Mouse (Mus musculus) kidney, postnatal 25 days (tissue): ENCODE data around the gene Sh3rf3.

Experiments used
- DNase-seq, 2 experiments: peaks; one replicate each; pipeline ENCODE4 v3.0.0; 2021; ENCODE audit warnings: mixed read lengths in 2 of 2

The Sh3rf3 gene

DNA sequence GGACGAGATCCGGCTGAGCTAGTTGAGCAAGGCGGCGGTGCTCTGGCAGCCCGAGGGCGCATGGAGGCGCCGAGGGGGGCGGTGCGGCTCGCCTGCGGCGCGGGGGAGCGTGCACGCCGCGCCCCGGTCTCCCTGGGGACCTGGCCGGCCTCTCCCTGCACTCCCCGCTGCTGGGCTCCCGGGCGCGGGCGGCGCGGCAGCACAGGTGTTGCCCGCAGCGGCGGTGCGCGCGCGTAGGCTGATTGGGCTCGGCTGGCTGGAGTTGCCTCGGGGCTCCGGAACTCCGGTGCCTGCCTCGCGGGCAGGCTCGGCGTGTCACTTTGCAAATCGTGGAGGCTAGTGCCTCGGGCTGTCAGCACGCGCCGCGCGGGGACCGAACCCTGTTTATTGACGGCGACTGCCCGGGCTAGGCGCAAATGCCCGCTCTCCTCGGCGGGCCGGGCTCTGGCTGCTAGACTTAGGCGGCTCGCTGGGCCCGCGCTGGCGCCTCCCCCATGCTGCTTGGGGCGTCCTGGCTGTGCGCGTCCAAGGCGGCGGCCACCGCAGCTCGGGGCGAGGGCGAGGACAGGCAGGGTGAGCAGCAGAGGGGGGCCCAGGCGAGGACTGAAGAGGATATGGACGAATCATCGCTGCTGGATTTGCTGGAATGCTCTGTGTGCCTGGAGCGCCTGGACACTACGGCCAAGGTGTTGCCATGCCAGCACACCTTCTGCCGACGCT is at the start of gene Sh3rf3:
TSS of gene Sh3rf3 (plus strand) at position 279 of the 720 bp plus-strand sequence.
- peak; percentile 1 to 38 for DNase-seq

DNA sequence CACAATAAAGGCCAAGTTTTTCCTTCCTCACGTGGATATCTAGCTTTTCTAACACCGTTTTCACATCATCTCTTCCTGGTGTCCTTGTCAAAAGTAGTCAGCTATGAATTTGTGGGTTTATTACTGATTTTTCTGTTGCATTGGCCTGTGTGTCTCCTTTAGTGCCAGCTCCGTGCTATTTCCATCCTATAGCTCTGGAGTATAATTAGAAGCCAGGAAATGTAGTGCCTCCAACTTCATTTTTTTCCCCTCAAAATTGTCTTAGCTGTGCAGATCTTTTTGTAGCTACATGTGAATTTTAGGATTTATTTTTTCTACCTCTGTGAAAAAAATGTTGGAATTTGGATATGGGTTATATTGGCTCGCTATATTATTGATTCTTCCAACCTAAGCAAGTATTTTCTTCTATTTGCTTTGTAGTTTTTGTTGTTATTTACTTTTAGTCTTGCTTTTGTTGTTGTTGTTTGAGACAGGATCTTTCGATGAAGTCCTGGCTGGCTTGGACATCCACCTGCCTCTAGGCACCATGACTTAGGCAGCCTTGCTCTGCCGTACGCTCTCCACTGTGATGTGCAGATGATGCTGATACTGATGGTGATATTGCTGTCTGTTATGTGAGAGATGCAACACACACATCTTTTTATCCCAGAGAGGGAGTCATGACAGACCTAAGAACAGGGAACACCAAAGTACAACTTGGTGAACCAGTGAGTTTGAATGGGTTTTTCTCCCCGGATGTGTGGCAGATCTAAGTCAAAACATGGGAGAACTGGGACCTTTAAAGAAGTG is 24.5 kb upstream of the Sh3rf3 start:
- DNase-seq, result no peak

DNA sequence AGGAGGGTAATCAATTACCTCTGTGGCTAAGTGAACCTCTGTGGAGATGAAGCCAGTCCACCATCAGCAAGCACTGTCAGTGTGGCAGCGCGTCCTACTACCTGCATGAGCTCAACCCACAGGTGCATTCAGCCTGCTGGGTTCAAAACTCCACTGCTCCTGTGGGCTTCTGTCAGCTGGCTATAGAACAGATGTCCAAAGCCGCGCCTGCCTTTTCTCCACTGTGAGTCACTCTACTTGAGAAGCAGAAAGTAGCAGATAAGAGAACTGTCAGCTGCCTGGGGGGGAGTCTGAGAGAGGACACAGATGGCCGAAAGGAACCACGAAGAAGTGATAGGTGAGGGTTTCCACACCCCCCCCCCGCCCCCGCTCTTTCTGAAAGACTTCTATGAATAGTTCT is 15.6 kb upstream of the Sh3rf3 start:
- no peak for DNase-seq

DNA sequence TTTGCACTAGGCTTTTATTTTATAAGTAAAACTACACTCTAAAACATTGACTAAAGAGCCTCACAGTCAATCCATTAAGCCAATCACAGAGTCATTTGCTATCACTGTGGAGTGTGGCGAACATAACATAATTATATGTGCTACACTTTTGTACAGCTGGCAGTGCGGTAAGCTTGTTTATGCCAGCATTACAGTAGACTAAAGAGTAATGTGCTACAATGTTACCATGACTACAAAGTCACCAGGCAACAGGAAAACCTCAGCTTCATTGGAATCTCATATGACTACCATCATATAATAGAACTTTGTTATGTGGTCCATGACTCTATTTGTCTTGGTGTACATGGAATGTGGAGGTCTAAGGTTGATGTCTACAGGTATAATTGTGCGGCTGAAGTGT is 15.0 kb upstream of the Sh3rf3 start:
- no peak for DNase-seq

DNA sequence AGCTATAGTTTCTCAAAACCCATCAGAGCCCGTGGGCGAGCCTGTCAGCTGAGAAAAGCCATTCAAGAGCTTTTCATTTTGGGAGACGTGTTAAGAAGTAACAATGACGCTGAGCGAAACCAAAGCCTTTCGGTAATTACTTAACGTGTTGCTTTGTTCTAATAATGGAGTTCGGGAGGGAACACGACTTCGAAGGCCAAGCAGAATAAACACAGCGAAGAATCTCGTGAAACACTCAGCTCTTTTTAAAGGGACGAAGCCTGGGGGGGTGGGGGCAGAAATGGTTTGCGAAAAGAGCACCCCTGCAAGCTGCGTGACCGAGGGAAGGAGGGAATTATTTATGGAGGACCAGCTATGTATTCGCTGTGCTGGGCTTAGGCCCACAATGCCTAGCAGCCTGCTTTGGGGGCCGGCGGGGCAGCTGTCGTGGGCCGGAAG is 12.1 kb upstream of the Sh3rf3 start:
- no peak for DNase-seq

DNA sequence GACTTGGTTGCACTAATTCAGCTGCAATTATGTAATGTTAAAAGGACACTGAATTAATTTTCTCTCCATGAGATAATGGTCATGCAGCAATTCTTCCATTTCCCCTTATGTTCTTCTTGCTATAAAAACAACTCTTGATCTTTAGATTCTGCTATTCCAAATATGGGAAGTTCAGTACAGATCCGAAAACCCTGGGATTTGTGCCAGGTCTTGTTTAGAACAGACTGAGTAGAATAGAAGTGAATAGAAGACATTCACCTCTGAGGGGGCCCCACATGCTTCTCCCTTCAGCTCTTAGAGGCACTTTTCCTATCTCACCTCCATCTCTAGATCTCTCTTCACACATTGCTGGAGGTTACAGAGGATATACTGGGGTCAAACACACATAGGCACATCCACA is 10.8 kb upstream of the Sh3rf3 start:
- no peak for DNase-seq

DNA sequence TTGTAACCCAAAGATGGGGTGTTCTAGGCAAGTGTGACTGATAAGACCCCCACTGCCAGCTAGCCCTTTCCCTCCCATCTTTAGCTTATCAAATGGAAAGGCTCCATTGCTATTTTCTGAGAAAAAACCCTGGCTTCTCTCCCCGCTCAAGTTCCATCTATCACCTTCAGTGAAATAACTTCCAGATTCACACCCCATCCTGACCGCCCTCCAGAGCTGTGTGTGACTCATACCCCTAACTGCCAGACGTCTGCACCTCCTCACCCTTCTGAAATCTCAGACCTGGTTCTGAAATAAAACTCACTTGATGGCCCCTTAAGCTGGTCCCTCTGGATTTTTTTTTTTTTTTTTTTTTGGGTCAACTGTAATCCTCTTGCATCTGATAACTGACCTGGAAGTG is 5.2 kb upstream of the Sh3rf3 start:
- DNase-seq, result no peak

DNA sequence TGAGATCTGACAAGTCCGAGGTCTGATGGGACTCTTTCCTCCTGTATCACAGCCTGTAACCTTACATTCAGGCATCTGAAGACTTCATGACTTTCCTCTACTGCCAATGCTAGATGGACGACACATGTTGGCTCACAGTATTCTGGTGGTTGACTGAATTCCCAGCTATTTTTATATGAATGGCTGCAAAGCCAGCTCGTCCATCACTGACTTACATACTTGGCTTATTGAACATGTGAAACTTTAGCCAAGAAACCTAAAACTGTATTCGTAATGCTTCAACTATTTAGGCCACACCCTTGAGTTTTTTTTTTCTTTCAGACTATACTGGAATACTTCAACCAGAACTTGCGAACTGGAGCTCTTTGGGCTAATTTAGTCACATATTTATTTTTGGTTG is 3.0 kb upstream of the Sh3rf3 start:
- DNase-seq, result no peak

DNA sequence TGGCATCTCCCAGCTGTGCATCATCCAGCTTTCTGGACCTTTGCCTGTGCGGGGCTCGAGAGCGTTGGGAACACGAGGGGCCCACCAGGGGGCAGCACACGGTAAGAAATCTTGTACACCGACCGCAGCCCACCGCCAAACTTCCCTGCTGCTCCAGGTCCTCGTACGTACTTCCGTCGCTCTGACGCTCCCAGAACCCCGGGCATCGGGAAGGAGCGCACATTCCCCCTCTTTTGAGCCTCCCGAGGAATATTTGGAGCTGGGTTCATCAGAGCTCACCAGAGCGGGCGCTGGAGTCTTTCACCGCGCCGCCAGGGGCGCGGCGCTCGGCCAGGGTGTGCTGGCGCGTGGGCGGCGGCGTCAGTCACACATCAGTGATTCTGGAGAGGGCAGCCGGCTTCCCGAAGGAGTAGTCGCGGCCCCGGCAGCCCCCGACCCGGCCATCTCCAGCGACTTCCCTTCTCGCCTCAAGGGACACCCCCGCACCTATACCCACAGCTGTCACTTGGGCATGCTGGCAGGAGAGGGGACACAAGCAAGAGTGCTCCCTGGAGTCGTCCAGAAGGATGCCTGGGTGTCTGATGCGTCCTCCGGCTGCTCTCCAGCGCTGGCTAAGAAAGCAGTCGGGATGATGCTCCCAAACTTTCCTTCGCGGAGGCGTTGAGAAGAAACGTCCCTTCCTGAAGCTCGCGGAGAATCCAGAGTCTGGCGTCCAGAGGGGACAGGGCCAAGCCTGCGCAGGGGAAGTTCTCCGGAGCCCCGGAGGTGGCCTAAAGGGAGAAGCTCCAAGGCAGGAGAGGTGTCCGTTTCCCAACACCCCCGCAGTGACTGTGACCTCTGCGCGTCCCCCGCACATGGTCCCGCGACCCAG is 714 bp upstream of the Sh3rf3 start:
- DNase-seq, result peak; percentile 77 to 83

DNA sequence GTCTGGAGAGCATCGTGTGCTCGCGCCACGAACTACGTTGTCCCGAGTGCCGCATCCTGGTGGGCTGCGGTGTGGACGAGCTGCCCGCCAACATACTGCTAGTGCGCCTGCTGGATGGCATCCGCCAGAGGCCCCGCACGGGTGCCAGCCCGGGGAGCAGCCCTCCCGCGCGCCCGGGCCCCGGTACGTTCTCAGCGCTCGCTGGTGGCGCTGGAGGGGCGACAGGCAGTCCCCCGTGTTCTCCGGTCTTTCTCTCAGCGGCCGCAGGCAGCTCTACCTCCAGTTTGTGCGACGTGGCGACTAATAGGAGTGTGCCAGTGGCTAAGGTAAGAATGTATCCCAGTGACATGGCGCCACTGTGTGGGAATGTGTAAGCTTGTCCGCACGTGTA is 637 bp downstream of the Sh3rf3 start:
- DNase-seq, result peak in 1 of 2 experiments; percentile 2

DNA sequence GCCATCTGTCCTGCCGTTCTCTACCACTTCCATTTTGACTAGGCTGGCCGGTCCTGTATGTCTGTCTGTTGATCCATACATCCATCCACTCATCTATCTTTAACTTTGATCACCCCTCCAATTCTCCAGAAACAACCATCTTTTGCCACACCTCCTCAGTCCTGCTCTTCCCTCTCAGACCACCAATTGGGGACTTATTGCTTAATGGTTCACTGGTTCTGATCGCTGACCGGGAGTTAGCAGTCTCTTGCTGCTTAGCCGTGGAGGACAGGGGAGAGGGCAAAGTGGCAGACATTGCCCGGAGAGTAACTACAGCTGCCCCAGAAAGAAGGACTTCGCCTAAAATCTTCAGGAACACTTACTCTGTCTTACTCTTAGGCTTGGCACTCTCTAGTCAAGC is 1.3 kb downstream of the Sh3rf3 start:
- no peak for DNase-seq

DNA sequence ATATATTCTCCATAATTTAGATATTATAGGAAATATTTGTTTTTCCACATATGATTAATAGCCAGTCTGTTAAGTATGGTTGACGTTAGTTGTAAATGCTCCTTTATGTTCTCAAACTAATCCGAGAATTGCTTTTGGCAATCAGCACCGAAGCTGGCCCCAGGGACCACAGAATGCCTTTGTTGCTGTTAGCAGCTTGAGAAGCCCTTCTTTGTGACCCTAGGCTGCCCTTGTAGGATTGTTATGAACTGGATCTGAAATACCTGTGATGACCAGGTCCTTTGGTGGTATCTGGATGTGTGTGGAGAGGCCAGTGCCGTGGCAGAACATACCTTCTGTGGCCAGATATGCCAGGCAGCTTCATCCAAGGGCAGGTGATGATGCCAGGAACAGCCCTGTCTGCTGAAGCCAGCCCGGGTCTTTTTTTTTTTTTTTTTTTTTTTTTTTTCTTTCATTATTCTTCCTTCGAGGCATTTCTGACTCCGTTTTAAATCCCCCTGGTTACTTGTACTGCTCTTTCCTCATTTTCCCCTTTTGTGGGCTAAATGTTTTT is 10.9 kb downstream of the Sh3rf3 start:
- no peak for DNase-seq

DNA sequence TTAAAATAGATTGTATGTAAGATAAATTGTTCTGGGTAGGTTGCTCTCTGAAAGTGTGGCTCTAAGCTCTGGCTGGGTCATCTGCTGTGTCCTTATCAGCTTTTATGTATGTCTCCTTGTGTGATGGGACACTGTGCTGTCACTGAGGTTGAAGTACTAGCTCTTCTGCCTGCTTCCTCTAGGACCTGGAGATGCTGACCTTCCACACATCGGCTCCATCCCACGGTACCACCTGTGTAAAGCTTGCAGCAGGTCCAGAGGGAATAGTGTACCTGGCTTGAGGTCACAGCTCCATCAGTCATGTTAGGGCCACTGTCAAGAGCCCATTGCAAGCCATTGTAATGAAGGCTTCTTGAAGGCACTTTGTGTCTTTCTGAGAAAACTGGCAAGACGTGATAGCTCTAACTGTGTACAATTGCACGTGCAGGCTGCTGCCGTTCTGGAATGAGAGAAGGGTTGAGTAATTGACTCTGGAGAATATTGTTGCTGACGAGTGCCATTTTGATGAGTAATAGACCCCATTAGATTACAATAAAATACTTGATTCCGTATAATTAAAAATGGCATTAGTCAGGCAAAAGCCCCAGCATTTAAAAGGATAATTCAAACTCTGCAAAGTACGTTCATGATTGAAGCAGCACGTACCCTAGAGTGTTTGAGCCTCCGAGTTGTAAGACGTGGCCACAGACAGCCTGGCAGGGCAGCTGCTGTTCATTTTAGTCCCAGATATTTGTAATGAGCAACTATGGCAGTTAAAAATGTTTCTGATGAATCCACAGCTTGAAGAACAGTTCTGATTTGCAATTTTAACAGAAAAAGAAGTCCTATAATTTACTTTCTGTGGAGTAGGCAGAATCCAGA is 16.3 kb downstream of the Sh3rf3 start:
- DNase-seq, result no peak

DNA sequence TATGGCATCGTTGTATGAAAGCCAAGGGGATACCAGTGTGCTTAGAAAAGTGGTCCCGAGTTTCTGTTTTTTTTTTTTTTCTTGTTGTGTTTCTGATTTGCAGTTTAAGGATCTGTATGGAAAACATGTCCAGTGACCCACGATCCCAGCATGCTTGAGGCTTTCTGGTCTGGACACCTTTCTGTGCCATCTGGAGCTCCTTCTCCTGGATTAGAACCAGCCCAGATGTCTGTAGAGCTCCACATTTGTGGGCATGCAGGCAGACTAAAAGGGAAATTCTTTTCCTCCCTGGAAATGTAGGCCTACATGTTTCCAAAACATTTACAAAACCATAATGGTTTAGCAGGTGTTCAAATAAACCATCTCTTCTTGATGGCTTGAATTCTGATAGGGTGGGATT is 20.0 kb downstream of the Sh3rf3 start:
- DNase-seq, result no peak

DNA sequence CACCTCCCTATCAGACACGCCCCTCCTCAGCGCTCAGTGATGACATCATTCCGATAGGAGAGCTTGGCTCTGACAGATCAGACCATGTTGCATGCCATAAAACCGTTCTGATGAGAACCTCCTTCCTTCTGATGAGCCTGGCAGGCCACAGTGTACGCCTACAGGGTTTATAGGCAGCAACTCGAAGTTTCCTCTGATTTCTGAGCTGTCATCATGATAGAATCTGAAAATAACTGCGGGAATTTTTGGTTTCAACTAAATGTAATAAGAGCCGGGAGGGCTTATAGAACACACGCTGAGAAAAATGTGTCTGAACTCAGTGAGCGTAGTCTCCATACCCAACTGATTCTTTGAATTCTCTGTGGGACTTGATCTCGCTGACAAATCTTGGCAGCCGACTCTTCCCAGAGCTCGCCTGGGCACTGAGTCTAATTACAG is 20.6 kb downstream of the Sh3rf3 start:
- DNase-seq, result no peak

DNA sequence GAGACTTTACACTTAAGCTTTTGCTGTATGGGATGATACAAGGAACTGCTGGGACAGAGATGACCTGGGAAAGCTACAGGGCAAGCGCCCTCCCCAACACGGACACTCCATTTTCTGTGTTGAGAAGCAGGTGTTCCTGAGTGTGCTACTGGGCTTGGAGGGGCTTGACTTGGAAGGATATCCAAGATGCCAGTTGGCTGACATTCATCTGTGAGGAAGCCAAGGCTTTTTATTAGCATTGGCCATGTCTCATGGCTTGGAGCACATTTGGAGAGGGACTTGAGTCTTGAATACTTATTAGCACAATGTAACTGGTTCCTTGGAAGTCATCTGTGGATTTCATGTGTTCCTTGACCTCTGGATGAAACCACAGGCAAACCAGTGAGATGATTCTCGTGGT is 23.2 kb downstream of the Sh3rf3 start:
- DNase-seq, result no peak

DNA sequence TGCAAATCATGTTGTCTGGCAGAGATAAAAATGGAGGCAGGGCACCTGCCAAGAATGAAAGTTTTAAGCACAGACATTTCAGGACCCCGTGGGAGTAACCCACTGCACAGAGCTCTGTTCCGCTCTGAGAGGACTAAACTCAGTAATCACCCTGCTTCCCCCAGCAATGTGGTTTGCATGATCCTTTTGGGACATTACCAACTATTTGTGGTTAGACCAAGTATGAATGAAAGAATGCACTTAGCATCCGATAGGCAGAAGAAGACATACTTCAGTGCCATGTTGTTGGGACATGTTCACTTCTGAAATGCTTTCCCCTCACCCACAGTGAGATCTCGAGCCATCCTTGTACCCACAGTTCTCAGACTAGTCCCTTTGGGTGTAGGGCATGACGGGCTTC is 24.3 kb downstream of the Sh3rf3 start:
- no peak for DNase-seq

DNA sequence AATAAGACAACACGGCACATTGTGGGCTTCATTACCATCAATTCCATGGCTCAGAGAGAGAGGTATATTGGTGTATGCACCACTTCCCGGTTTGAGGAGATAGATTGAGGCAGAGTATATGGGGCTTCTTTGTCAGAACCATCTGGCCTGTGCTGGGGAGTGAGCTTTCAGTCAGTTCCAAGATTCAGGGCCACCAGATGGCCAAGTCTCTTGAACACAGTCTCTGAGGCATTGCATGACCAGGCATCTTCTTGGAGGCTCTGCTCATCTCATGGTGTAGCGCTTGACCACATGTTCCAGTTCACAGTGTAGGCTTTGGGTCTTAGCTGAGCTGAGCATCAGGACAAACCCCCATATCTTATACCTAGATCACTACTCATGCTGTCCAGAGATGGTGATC is 28.8 kb downstream of the Sh3rf3 start:
- no peak for DNase-seq

DNA sequence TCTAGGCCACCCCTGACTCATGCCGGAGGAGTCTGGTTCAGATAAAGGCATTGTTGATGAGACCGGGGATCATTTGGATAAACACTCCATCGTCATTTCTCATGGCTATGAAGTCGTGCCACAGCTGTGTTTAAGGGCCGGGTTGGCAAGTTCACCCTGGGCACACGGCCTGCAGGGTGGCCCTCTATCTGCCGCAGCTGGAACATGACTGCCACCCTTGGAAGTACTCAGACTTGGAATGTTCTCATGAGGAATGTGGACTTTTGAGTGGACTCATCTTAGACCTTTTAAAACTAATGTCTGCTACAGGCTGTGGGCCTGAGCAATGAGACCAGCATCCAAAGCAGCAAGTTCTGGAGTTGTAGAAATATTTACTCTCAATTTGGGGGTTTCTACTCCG is 29.9 kb downstream of the Sh3rf3 start:
- DNase-seq, result no peak

DNA sequence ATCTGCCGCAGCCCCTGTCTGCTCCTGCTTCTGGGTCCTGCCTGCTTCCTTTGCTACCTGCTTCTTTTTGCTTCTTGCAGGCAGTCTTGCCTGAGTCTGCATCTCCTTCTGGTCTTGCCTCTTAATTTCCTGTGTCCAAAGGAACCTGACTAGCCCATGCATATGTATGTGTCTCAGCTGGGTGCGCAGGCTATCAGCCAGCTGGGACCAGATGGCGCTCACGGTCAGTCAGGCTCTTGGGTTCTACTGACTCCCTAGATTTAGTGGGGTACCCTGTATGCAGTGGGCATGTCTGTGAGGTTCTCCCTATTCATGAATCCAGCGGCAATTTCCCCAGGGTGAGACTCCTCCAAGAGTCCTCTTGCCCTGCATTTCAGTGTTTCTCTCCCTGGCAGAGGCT is 35.0 kb downstream of the Sh3rf3 start:
- peak in 1 of 2 experiments; percentile 3 for DNase-seq

DNA sequence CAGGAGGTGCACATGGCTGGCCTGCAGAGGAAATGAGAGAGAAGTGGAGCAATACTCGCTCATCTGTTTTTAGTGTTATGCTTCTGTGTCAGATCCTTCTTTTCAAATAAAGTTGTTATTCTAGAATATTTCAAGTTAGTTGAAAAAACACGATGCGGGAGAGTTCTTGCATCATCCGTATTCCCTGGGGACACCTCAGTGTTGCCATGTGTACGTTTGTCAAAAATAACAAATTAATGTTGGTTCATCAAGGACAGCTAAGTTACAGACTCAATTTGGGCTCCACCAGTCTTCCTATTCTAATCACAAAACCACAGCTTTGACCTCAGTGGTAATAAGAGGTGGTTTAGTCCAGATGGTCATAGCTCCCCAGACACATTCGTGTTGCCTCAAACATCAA is 35.4 kb downstream of the Sh3rf3 start:
- DNase-seq, result no peak

DNA sequence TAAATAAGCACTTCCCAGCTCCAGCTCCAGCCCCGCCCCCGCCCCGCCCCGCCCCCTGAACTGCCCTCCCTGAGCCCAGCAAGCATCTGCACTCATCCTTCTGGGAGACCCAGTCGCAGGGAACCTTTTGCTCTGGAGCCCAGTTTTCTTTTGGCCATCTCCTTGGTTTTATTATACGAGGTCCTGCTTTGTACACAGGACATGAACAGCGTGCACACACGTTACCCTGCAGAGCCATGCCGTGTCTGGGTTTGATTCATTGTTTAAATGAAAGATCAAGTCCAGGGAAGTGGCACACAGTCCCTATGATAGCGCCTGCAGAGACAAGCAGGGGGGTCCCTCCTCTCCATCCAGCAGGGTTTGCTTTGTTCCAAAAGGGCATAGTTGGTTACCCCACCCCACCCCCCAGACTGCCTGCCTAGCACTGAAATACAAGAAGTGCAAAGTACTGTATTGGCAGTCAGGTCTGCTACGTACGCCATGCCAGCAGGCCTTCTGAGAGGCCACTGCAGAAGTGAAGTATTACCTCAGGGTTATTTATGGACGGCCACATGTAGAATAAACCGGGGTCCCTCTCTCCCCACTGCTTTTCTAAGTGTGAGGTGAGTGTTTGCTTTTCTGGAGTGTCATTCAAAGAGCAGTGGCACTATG is 41.5 kb downstream of the Sh3rf3 start:
- DNase-seq, result no peak
